ENCODE assay signal across 26 mouse cellular contexts in genomic region chr9:8179554-8179953, GRCm38 (mm10). TPM values are rescaled to one million over a fixed set of nuclear protein-coding genes. Genes with fewer than 3 reads are reported as not detected.
DNase-seq lines count a peak whose midpoint lies in the region; ATAC-seq and TF ChIP-seq lines count a peak whose summit lies in the region.
"Had no signal": no experiment of that assay in that cellular context is flagged by ENCODE, and none has a peak within 500 bp of the region (broad histone marks: within the 10 kb centered on the region; RNA-seq: fewer than 3 reads in every experiment).

No protein-coding gene starts in this region.

- H3K27me3 ChIP-seq in C2C12 (ENCODE audit: control insufficient read depth, insufficient read depth, insufficient read length): no peaks in the 10 kb centered on the region
- H3K27me3 ChIP-seq in myocyte (ENCODE audit: control insufficient read depth, insufficient read depth, insufficient read length): no peaks in the 10 kb centered on the region
- no peaks in the 10 kb centered on the region for H3K27me3 ChIP-seq in kidney, embryonic 16.5 days (ENCODE audit: insufficient read depth, low read length)
- H3K27me3 ChIP-seq: embryonic facial prominence, embryonic 13.5 days; embryonic facial prominence, embryonic 15.5 days; forebrain, embryonic 12.5 days had no signal

- no peak for TF ChIP-seq POLR2A in myocyte (IDR thresholded peaks at IDR 0.05; ENCODE audit: insufficient read length, low read depth)

- H3K9ac ChIP-seq in kidney, embryonic 16.5 days (replicated peaks; ENCODE audit: low read length): no peak overlapping the region
- H3K9ac ChIP-seq: embryonic facial prominence, embryonic 13.5 days; embryonic facial prominence, embryonic 15.5 days; forebrain, embryonic 12.5 days had no signal

- H3K27ac ChIP-seq in kidney, embryonic 16.5 days (ENCODE audit: low read length): no peak overlapping the region
- H3K27ac ChIP-seq: embryonic facial prominence, embryonic 13.5 days; embryonic facial prominence, embryonic 15.5 days; forebrain, embryonic 10.5 days; forebrain, embryonic 12.5 days had no signal

- H3K79me2 ChIP-seq in C2C12 (ENCODE audit: control insufficient read depth, insufficient read depth) (no peaks in the 10 kb centered on the region), myocyte (ENCODE audit: control insufficient read depth, insufficient read depth) (no peaks in the 10 kb centered on the region)

- no peaks in the 10 kb centered on the region for H3K4me1 ChIP-seq in kidney, embryonic 16.5 days (ENCODE audit: insufficient read depth, low read length)
- H3K4me1 ChIP-seq: embryonic facial prominence, embryonic 13.5 days; embryonic facial prominence, embryonic 15.5 days; forebrain, embryonic 10.5 days; forebrain, embryonic 12.5 days had no signal

- H3ac ChIP-seq in C2C12 (ENCODE audit: control insufficient read depth, insufficient read length, low read depth) (no peak overlapping the region), myocyte (ENCODE audit: control insufficient read depth, insufficient read length) (no peak overlapping the region)

- H3K4me3 ChIP-seq in C2C12 (ENCODE audit: insufficient read depth, poor library complexity, severe bottlenecking) (no peak overlapping the region), myocyte (no peak overlapping the region)
- no peak overlapping the region for H3K4me3 ChIP-seq in kidney, embryonic 16.5 days (ENCODE audit: low read length)
- H3K4me3 ChIP-seq: embryonic facial prominence, embryonic 13.5 days; embryonic facial prominence, embryonic 15.5 days; erythroblast, embryonic 14.5 days; forebrain, embryonic 10.5 days; forebrain, embryonic 12.5 days had no signal

- H3K9me3 ChIP-seq in kidney, embryonic 16.5 days (ENCODE audit: low read length): no peaks in the 10 kb centered on the region
- H3K9me3 ChIP-seq: embryonic facial prominence, embryonic 13.5 days; embryonic facial prominence, embryonic 15.5 days; forebrain, embryonic 10.5 days; forebrain, embryonic 12.5 days had no signal

- peak; percentile 39 for DNase-seq in 3T3-L1 (ENCODE audit: low read depth, low spot score)
- no peak for DNase-seq in spleen, postnatal 36 days (ENCODE audit: low spot score in 2 of 2)
- no peak for DNase-seq in lung, adult 18-20 months
- DNase-seq: adrenal gland, adult 2 months; adrenal gland, postnatal 10 days; adrenal gland, postnatal 25 days; B cell, adult 2 months; cerebellum, adult 11 months; cerebellum, adult 18-20 months; cerebellum, adult 8-10 months; cerebellum, adult 9-11 months; cerebellum, postnatal 14 days; cerebellum, postnatal 36 days; embryo, embryonic 11 days had no signal

- ATAC-seq in granulocyte monocyte progenitor cell, adult 5-6 weeks (replicated peaks; ENCODE audit: poor library complexity, severe bottlenecking): peak; percentile 97
- no peak for ATAC-seq in kidney, embryonic 16.5 days (ENCODE audit: low FRiP score, low TSS enrichment)
- ATAC-seq: forebrain, embryonic 14.5 days; forebrain, embryonic 16.5 days had no signal

- no peaks in the 10 kb centered on the region for H3K79me3 ChIP-seq in C2C12 (ENCODE audit: low read depth)

- H3K36me3 ChIP-seq in C2C12 (ENCODE audit: control insufficient read depth, insufficient read depth): no peaks in the 10 kb centered on the region
- H3K36me3 ChIP-seq in myocyte (ENCODE audit: control insufficient read depth, insufficient read depth): no peaks in the 10 kb centered on the region
- H3K36me3 ChIP-seq in kidney, embryonic 16.5 days (ENCODE audit: insufficient read depth, low read length): no peaks in the 10 kb centered on the region
- H3K36me3 ChIP-seq: embryonic facial prominence, embryonic 13.5 days; embryonic facial prominence, embryonic 15.5 days; forebrain, embryonic 10.5 days; forebrain, embryonic 12.5 days had no signal

- TF ChIP-seq CTCF in C2C12 (IDR thresholded peaks at IDR 0.05; ENCODE audit: control insufficient read depth, insufficient read depth, insufficient read length): no peak

- WGBS in kidney, embryonic 16.5 days: 87% methylated on average over 3 of the region's 3 CpGs

- no peak overlapping the region for H3K4me2 ChIP-seq in myocyte (ENCODE audit: low read depth)
- H3K4me2 ChIP-seq in kidney, embryonic 16.5 days (replicated peaks; ENCODE audit: low read depth, low read length): no peak overlapping the region
- H3K4me2 ChIP-seq: embryonic facial prominence, embryonic 13.5 days; embryonic facial prominence, embryonic 15.5 days; forebrain, embryonic 12.5 days had no signal

TF ChIP-seq in C2C12, 6 proteins besides CTCF, POLR2A, EP300 and RAD21:
- TF ChIP-seq FOSL1 (IDR thresholded peaks at IDR 0.05; ENCODE audit: insufficient read depth, low read length, poor library complexity, severe bottlenecking): no peak
- TF ChIP-seq MYOG (IDR thresholded peaks at IDR 0.05; ENCODE audit: control insufficient read depth, extremely low read depth, insufficient read length): no peak
- TF ChIP-seq CEBPB (IDR thresholded peaks at IDR 0.05; ENCODE audit: low read depth): peak; percentile 66
- no peak for TF ChIP-seq MAX (IDR thresholded peaks at IDR 0.05)

TF ChIP-seq in myocyte, 11 proteins besides CTCF, POLR2A, EP300 and RAD21:
- TF ChIP-seq REST (IDR thresholded peaks at IDR 0.05; ENCODE audit: insufficient read depth, insufficient read length) (no peak), MAX (IDR thresholded peaks at IDR 0.05; ENCODE audit: low read depth) (no peak), POLR2AphosphoS2 (IDR thresholded peaks at IDR 0.05; ENCODE audit: insufficient read length, low read depth) (no peak), TCF12 (IDR thresholded peaks at IDR 0.05; ENCODE audit: insufficient read depth, poor library complexity, severe bottlenecking) (no peak), TCF3 (IDR thresholded peaks at IDR 0.05; ENCODE audit: insufficient read length, low read depth) (no peak), CEBPB (IDR thresholded peaks at IDR 0.05; ENCODE audit: insufficient read depth, poor library complexity, severe bottlenecking) (peak; percentile 53; the same call in 1 of the 2 replicates)
TF ChIP-seq in myocyte: peak in this region for 1.

RNA-seq across cellular contexts. Expression of gene Cep126, which starts 45.5 kb away (rescaled TPM):
- polyA plus RNA-seq in C2C12 (2012; fragmentation: generic; extraction: Trizol) (0.50 TPM), myocyte (2012; fragmentation: generic; extraction: Trizol) (0.34 TPM)
- total RNA-seq in granulocyte monocyte progenitor cell, adult 5-6 weeks (2014; fragmentation: Nextera tagmentation): 1.1 and 1.2 TPM in 2 replicates
- 0.26 and 0.78 TPM in 2 replicates for total RNA-seq in granulocyte monocyte progenitor cell, adult 5-6 weeks (2017)
- polyA plus RNA-seq in kidney, embryonic 16.5 days (2015; fragmentation: Nextera tagmentation; extraction: Ambion mirVana): 2.8 and 4.3 TPM in 2 replicates
- total RNA-seq: MEL had no signal
- polyA plus RNA-seq: erythroblast, embryonic 14.5 days had no signal
